Mouse (Mus musculus) heart, adult 2 months (tissue): ENCODE results near the gene Sirt2.

Source experiments
- CTCF ChIP-seq: fragments of 200-600 bp; IDR thresholded peaks from 2 replicates; pipeline ENCODE4 v1.8.1; 2022; ENCODE audit warnings: antibody characterized with exemption, mild to moderate bottlenecking, moderate library complexity
- EP300 ChIP-seq: fragments of 200-500 bp; IDR thresholded peaks from 2 replicates; pipeline ENCODE4 v1.6.1; 2011; ENCODE audit warnings: low read depth, low read length, control low read depth; ENCODE audit not compliant: insufficient read depth
- POLR2A ChIP-seq: fragments of 200-500 bp; IDR thresholded peaks from 2 replicates; pipeline ENCODE4 v1.6.1; 2011; ENCODE audit warnings: mild to moderate bottlenecking, low read depth, low read length, control low read depth; ENCODE audit not compliant: insufficient read depth

GRCm38 (mm10) chr7:28741368-28741708 is 25.2 kb upstream of the Sirt2 start:
- no peak for TF ChIP-seq EP300
- TF ChIP-seq CTCF: no peak
- no peak for TF ChIP-seq POLR2A
